Mouse (Mus musculus): Measurements from ENCODE around the gene Clip1. TPM values are rescaled to one million over a fixed set of nuclear protein-coding genes. Genes with fewer than 3 reads are reported as not detected.
A peak's percentile ranks its signal among the peaks of the same experiment; 100 is the strongest.
"Not testable (repeated sequence)": the region's sequence is repeated elsewhere in the genome, so short reads cannot be mapped to it uniquely, and the experiment has no call there.

The Clip1 gene
- 50.5 and 57.5 TPM in 2 replicates for polyA plus RNA-seq (2012; rRNA removed)

DNA sequence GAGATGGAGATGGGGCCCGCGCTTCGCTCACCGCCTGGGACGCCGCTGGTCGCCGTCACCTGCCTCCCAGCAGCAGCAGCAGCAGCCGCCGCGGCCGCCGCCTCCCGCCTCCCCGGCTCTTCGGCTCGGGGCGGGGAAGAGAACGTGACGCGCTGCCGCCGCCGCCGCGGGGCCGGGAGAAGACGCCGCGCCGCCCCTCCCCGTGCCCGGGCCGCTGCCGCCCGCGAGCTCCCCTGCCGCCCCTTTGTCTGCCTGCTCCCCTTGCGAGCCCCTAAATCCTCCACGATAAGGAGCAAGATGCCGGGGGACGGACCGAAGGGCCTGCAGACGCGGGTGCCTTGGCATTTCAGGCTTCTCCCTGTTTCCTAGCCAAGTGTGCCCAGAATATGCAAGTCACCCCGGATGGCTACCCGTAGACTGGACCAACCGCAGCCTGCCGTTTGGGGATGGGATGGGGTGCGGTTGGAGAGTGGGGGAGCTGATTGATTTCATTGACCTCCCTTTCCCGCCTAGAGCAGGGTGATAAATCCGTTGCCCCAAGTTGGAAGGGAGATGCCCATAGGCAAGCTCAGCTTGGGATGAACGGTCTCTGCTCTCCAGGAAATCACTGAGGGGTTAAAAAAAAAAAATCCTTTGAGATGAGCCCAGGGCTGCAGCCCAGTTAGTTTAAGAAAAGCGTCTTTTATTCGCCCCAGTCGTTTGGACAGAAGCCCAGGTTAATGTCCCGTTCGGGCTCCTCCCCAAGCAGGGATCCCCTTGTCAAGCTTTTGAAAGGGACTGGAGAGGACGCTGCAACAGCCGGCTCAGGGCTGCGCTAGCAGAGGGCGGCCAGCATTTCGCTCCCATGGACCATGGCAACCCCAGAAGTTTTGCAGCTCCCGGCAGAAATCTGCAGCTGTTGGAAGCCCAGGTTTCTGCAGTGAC, at the start of gene Clip1:
Clip1 (minus strand) TSS at position 398 of the 924 bp plus-strand sequence.
- DNase-seq (ENCODE audit: low spot score) = peak; percentile 74

DNA sequence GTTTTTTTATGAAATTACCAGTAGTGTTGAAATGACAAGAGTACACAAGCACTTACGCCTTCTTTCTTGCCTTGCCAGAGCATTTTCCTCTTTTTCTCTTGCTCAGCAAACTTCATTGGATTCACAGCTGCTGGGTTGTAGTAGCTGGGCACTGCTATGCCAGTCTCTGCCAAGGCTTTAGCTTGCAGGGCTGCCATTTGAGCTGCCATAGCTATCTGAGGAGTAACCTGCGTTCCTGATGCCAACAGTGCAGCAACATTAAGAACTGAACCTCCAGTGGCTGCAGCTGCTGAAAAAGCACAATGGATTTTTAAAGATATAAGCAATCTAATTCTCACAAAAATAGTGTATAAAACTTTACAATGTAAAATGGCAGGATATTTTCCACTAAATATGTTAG, 46.6 kb upstream of the Clip1 start:
- DNase-seq (ENCODE audit: low spot score) = no peak

DNA sequence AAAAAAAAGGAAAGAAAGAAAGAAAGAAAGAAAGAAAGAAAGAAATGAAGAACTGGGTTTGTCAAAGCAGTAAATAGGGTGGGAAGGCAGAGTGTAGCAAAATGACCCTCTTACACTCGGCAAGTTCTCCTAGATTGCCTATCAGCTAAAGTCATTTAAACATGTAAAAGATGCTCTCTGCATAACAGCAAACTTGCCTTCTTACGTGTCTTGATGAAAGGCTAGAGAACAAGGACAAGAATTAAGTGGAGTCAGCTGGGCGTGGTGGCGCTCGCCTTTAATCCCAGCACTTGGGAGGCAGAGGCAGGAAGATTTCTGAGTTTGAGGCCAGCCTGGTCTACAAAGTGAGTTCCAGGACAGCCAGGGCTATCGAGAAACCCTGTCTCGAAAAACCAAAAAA, 39.4 kb upstream of the Clip1 start:
- not testable (repeated sequence) for DNase-seq (ENCODE audit: low spot score)

DNA sequence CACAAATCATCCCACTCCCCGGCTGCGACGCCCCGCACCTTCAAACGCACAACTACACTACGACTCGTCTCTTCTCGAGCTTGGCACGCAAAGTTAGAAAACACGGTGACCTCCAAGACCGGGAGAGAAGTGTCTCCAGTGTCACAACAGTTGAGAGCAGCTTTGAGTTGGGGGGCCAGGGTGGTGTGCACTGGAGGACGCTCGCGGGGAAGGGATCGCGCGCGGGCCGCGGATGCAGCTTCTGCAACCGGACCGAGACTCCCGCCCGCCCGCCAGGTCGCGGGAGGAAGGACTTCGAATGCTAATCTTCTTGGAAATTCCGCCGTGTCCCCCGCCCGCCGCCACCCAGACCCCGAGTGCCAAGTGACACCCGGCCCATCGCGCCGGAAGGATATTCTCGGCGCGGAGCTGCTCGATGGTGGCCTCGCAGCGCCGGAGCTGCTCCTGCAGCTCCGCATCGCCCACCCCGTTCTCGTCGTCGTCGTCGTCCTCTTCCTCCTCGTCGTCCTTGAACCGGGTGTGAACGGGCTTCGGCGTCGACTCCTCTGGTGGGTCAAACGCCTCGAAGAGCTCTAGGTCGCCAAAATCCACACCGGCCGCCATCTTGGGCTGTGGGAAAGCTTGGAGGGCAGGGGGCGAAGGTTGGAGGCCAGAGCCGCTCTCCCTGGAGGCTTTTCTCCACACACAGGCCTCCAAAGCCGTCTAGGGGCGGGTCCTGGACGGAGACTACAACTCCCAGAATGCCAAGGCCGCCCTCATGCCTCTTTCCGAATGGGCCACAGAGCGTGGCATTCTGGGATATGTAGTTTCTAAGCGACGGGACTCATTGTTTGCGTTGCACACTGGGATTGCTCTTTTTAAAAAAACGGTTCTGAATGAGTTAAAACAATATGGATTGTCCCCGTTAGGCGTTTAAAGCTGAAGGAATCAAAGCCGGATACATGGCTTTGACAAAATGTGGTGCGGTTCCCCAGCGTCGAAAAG, 36.2 kb upstream of the Clip1 start, which contains the start of gene Zcchc8:
Zcchc8 (minus strand) TSS at position 773 of the 984 bp plus-strand sequence.
- DNase-seq (ENCODE audit: low spot score) = peak; percentile 77

DNA sequence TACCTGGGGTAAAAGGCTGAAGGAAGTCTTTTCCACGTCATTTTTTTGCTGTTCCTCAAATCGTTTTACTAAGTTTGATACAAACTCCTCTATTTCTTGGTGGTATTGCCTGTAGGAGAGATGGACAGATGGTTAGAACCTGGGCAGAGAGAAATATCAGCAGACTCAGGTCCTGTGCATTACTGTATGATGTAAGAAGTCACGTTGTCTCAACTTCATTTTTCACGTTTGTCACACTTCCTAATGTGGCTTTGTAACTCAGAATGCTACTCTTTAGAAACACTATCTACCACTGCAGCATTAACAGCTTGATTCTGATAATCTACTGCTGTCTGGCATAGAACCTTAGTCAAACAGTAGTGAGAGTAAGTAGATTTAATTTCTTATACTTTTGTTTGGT, 30.2 kb upstream of the Clip1 start:
- DNase-seq (ENCODE audit: low spot score) = no peak

DNA sequence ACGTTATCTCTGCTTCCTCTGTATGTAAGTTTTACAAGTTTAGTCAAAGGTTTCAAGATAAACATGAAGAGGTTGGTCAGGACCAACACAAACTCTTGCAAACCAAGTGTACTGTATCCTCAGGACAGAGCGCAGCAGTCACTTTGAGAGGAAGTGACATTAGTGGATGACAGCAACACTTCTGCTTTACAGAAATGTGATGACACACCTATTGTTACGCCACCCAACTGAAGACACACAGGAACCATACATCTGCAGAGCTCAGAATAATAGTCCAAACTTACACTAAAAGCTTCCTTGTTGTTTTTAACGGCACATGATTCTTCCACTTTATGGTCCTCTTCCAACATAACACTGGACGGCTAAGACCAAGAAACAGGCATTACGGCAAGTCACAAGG, 29.4 kb upstream of the Clip1 start:
- DNase-seq (ENCODE audit: low spot score) = no peak

DNA sequence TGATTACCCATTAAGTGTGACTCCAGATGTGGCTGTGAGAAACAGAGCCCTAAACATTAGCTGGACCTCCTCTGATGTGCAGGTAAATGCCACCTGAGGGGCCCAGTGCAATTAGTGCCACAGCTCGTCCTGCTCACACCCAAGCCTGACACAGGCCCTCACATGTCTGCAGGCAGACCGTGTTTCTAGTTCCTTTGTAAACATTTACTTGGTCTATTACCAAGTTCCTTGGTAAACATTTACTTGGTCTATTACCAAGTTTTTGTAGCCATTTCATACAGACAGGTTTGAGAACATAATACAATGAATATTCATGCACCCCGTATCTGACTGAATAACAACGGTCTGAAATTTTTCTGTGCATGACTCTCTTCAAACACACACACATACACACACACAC, 25.2 kb upstream of the Clip1 start:
- no peak for DNase-seq (ENCODE audit: low spot score)

DNA sequence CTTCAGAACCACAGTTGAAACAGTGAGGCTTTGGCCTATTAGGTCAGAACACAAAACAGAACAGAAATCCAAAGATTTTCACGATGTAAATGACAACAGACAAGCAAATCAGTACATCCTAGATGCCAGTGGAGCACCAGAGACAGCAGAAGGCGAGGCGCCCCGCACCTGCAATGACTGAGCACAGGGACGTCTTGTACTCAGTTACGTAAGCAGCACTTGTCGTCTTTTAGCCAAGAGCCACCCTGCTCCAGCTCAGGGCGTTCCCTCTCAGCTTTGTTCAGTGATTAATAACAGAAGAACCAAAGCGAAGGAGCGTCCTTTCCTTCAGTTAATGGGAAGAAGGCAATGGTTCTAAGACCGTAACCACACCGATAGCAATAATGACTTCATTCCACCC, 24.2 kb upstream of the Clip1 start:
- no peak for DNase-seq (ENCODE audit: low spot score)

DNA sequence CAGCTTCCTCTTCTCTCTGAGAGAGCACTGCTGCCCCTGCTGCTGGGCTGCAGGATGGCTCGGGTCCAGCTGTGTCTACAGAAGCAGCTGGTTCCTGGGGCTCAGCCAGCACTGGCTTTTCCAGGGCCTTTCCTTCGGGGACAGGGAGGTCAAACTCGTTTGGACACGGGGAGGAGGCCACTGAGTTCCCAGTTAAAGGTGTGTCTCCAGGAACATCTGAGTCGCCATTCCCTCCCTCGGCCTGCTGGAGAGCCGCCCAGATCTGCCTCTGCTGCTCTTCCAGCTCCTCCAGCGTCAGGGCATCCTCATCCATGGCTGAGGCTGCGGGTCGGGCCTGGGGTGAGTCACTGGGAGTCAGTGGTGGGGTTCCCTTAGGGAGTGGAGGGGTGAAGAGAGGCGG, 16.2 kb upstream of the Clip1 start:
- DNase-seq (ENCODE audit: low spot score) = no peak

DNA sequence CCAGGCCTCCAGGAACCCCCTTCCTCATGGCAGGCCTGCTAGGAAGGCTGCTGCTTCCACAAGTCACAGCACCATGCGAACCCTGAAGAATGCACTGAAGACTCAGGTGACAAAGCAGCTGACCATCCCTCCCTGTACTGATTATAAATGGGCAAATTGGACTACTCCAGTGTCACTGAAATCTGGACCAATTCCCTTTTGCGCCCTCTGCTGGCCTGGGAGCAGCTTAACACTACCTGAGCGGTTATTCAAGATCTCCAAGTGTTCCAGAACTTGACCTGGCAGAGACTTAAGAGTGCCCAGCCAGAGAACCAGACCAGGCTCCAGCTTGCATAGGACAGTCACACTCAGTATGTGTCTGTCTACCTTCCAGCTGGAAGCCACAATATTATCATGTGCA, 14.8 kb upstream of the Clip1 start:
- peak; percentile 54 for DNase-seq (ENCODE audit: low spot score)

DNA sequence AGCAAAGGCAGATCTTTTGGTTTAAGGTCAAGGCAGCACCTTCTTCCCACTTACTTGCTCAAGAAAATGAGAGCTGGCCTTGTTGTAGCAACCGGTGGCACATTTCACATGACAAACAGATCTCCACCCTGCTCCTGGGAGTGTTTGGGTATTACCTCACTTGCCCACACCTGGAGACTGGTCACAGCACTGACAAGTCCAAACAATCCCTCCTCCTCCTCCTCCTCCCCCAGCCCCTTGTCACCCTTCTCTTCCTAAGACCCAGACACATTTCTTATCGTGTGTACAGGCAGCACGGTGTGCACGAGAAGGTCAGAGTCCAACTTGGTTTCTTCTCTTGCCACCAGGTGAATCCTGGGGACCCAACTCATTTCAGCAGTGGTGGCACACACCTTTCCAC, 12.5 kb upstream of the Clip1 start:
- no peak for DNase-seq (ENCODE audit: low spot score)

DNA sequence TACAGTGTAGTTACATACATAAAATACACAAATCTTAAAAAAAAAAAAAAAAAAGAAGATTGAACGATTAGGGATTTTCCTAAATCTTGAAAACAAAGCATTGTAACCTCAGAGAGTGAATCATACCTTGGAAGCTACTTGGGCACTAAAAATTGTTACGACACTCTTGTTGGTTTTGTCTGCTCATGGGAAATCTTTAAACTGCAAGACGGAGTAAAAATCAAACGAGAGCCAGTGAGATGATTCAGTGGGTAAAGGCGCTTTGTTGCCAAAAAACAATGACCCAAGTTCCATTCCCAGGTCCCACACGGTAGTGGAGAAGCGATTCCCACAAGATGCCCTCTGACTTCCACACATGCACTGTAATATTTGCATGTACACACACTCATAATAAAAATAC, 11.8 kb upstream of the Clip1 start:
- DNase-seq (ENCODE audit: low spot score) = no peak

DNA sequence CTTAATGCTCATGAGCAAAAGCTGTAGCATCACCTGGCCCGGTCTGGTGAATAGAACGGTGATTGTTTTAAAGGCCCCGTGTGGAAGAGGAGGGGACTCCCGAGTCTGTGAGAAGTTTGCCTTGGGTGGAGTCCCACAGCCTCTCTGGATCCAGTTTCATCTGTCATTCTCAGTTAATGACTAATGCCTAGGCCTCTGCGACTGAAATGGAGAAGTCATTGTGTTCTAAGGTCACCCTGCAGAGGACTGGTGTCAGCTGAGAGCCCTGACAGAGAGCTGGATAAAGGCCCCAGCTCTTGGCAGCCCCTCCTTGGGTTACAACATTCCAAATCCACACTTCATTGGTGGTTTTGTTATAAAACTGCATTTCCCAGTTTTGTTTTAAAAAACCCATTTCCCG, 10.1 kb upstream of the Clip1 start:
- DNase-seq (ENCODE audit: low spot score) = no peak

DNA sequence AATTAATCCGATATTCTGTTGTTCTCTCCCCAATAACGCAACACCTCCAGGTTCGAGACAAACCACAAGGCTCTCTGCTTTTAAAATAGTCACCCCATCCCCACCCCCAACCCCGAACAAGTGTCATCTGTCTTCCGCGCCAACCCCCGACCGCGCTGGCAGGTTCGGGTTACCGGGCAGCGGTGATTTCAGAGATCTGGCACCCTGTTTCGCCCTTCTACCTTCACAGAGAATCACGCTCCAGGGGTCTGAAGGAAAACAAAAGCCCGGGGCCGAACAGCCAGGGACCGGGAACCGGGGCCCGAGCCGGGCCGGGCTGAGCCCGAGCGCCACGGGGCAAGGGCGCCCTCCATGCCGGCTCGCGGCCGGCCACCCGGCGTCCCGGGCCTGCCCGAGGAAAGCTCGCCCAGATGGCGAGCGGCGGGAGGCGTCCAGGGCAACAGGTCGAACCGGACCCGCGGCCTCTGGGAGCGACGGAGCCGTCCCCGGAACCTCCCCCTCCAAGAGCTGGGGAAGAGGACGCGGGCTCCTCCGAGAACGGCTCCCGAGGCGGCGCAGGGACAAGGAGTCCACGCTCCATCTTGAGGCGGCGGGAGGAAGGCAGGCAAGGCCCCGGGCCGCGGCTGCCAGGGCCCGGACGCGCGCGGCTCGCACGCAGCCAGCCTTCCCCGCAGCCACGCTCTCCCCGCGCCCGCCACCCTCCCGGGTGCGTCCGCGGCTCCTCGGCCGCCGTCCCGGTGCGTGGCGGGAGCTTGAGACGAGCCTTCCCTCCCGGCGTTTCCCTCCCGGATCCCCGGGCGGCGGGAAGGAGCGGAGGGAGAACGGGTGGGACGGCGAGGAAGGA, 819 bp downstream of the Clip1 start:
- DNase-seq (ENCODE audit: low spot score) = peak; percentile 75

DNA sequence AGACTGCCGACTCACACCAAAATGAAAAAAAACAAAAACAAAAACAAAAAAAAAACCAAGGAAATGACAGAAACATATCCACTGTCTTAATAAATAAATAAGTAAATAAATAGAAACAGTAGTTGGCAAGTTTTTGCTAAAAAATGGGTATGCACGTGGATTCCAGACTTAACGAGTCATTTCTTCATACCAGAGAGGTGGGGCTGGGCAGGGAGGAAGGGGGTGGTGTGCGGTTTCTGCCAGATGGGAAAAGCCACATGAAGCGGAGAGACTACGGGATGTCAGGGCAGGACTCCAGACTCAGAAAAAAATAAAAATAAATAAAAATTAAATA, 1.4 kb downstream of the Clip1 start:
- no peak for DNase-seq (ENCODE audit: low spot score)

DNA sequence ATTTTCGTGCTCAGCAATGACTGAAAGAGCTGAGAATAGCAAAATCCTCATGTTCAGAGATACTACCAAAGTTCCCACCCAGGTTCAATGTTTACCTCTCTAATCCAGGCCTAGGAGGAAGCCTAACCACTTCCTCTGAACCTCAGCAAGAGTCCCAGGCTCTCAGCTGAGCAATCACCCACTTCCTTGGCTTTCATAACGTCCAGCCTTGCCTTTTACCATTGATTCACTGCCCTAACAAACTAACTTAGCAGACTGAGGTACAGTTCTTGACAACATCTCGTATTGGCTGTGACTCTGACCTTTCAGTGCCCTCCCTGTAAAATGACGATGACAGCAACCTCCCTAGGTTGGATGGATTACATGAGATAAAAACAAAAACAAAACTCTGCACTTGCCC, 2.0 kb downstream of the Clip1 start:
- no peak for DNase-seq (ENCODE audit: low spot score)

DNA sequence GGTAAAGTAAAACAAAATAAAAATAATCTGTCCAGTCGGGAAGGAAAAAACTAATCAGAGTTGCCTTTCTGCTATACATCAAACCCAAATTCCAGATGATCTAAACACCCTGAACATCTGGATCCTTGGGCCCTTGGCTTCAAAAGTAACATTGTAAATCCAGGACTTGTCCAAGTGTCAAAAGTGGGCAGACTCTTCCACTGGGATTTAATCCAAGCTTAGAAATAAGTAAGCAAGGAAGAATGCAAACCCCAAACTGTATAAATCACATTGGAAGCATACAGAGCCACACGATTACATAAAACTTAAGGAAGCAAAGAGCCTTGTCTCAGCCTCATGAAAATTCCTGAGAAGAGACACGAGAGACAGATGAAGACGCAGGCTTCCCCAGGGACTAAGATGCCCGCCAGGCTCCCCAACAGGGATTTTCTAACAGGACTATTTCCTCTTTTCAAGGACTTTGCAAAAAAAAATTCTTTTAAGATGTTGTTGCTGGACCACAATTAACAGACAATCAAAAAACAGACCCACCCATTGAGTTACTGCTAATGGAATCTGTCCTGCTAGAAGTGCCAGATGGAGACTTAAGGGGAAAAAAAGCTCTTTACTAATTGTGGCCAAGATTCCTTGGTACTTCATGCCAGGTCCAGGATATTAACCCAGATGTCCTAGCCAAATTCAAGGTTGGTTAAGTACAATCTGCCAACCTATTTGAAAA, 4.7 kb downstream of the Clip1 start:
- no peak for DNase-seq (ENCODE audit: low spot score)

DNA sequence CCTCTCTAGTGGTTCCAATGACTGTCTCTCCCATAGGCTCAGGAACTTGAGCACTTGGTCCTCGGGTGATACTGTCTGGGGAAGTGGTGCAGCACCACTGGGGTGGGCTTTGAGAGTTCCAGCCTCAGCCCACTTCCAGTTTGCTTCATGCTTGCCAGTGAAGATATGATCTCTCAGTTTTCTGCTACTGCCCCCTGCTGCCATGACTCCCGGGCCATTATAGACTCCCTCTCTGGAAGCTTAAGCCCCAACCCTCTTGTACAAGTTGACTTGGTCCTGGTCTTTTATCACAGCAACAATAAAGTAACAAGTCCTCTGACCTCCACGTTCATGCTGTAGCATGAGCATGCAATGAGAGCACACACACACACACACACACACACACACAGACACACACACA, 5.3 kb downstream of the Clip1 start:
- DNase-seq (ENCODE audit: low spot score) = no peak

DNA sequence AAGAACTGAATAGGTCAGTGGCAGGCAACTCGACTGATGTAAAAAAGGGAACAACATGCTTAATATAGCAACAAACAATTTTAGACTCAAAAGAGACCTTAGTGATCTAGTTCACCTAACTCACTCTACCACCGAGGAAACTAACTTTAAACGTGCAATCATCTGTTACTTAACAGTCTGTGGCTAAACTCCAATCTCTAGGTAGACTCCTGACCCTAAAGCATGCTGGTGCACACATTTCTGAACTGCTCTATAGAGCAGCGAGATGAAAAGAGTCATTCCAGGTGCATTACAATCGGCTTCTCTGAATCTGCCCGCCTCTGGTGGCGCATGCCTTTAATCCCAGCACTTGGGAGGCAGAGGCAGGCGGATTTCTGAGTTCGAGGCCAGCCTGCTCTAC, 8.7 kb downstream of the Clip1 start:
- no peak for DNase-seq (ENCODE audit: low spot score)

DNA sequence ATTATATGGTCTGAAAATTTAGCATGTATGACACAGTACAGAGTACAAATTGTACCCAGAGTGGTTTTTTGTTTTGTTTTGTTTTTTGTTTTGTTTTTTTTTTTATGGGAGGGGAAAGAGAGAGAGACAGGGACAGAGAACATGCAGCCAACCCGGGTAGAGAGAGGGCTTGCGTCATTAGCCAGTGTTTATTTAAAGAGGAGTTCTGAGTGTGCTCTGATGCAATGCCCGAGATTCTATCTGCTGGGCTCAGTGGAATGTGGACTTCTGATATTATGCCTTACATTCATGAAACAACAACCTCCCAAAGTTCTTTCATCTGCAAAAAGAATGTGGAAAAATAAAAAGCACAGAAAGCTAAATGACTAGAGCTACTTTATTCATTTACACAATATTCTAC, 9.2 kb downstream of the Clip1 start:
- DNase-seq (ENCODE audit: low spot score) = no peak

DNA sequence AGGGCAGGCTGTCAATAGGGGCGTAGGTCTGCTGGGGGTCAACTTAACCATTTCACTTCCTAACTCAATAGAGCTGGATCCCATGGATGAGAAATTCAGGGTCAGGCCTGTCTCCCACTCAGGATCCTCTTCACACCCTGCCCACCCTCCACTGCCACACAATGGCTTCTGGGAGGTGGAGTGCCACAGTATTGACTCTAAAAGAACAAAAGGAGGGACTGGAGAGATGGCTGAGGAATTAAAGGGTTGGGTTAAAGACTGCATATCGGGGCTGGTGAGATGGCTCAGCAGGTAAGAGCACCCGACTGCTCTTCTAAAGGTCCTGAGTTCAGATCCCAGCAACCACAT, 13.0 kb downstream of the Clip1 start:
- DNase-seq (ENCODE audit: low spot score) = no peak
